11 mouse cellular contexts compared by ENCODE assay signal in genomic region chr9:15512918-15513317, GRCm38 (mm10). TPM values are rescaled to one million over a fixed set of nuclear protein-coding genes. Genes with fewer than 3 reads are reported as not detected.
DNase-seq lines count a peak whose midpoint lies in the region; ATAC-seq lines count a peak whose summit lies in the region.
"Had no signal": no experiment of that assay in that cellular context is flagged by ENCODE, and none has a peak within 500 bp of the region (broad histone marks: within the 10 kb centered on the region; RNA-seq: fewer than 3 reads in every experiment).

No protein-coding gene starts in this region.

- WGBS in heart, embryonic 14.5 days: 12% methylated on average over 7 of the region's 7 CpGs
- 54% methylated on average over 7 of the region's 7 CpGs for WGBS in midbrain, embryonic 11.5 days
- WGBS in midbrain, embryonic 10.5 days: 61% methylated on average over 7 of the region's 7 CpGs

- no peak overlapping the region for H3K4me3 ChIP-seq in heart, embryonic 14.5 days (ENCODE audit: control insufficient read depth in 1 of 2, insufficient read depth in 1 of 2, low read depth in 1 of 2, low read length in 2 of 2)
- H3K4me3 ChIP-seq in midbrain, embryonic 11.5 days (ENCODE audit: low read depth, low read length): no peak overlapping the region
- no peak overlapping the region for H3K4me3 ChIP-seq in midbrain, embryonic 10.5 days
- H3K4me3 ChIP-seq: forebrain, embryonic 13.5 days had no signal

- intact Hi-C loops in heart, postnatal 14 days (cut with DNase I): no loop called here

- peak; percentile 63; the same call in 1 of the 2 replicates for ATAC-seq in heart, embryonic 14.5 days (ENCODE audit: insufficient number of reproducible peaks, insufficient read depth, low FRiP score, low read depth)
- ATAC-seq in midbrain, embryonic 11.5 days (ENCODE audit: low FRiP score): no peak
- ATAC-seq in erythroid progenitor cell, adult 5-6 weeks (replicated peaks; ENCODE audit: low FRiP score, poor library complexity, severe bottlenecking): no peak
- ATAC-seq: forebrain, embryonic 13.5 days had no signal

- no peaks in the 10 kb centered on the region for H3K9me3 ChIP-seq in heart, embryonic 14.5 days (ENCODE audit: control insufficient read depth, low read length)
- no peaks in the 10 kb centered on the region for H3K9me3 ChIP-seq in midbrain, embryonic 11.5 days (ENCODE audit: control insufficient read depth, low read length)
- H3K9me3 ChIP-seq in midbrain, embryonic 10.5 days (replicated peaks): no peaks in the 10 kb centered on the region
- H3K9me3 ChIP-seq: forebrain, embryonic 13.5 days had no signal

- H3K4me1 ChIP-seq in heart, embryonic 14.5 days (ENCODE audit: control insufficient read depth in 2 of 2, insufficient read depth in 2 of 2, low read length in 2 of 2): peaks cover 25 to 45% of the 10 kb centered on the region in 2 experiments
- H3K4me1 ChIP-seq in midbrain, embryonic 11.5 days (ENCODE audit: control insufficient read depth, insufficient read depth, low read length): no peaks in the 10 kb centered on the region; the same call in 1 of the 2 replicates
- H3K4me1 ChIP-seq in midbrain, embryonic 10.5 days: peaks cover 24% of the 10 kb centered on the region

- H3K27ac ChIP-seq in heart, embryonic 14.5 days (replicated peaks in 1 of 2; ENCODE audit: control insufficient read depth in 1 of 2, insufficient read depth in 1 of 2, low read depth in 2 of 2, low read length in 2 of 2): peak overlapping the region; percentile 64 to 67
- H3K27ac ChIP-seq in midbrain, embryonic 11.5 days (ENCODE audit: low read depth, low read length): no peak overlapping the region
- H3K27ac ChIP-seq in midbrain, embryonic 10.5 days (replicated peaks): no peak overlapping the region
- H3K27ac ChIP-seq: forebrain, embryonic 13.5 days had no signal

- no peak for DNase-seq in heart, postnatal 14 days
- DNase-seq in midbrain, embryonic 11.5 days (ENCODE audit: low spot score, missing footprints): peak; percentile 75
- no peak for DNase-seq in midbrain, embryonic 10.5 days (ENCODE audit: low spot score)
- DNase-seq in kidney, postnatal 14 days: peak; percentile 64
- no peak for DNase-seq in Muller cell, postnatal 12 days (ENCODE audit: inconsistent ontology term)
- no peak for DNase-seq in spleen, postnatal 36 days (ENCODE audit: low spot score in 2 of 2)
- DNase-seq: gastrocnemius, postnatal 14 days; retina, postnatal 1 day had no signal

- H3K36me3 ChIP-seq in heart, embryonic 14.5 days (ENCODE audit: control insufficient read depth, insufficient read depth, low read length): no peaks in the 10 kb centered on the region
- H3K36me3 ChIP-seq in midbrain, embryonic 11.5 days (ENCODE audit: control insufficient read depth, insufficient read depth, low read length): no peaks in the 10 kb centered on the region
- H3K36me3 ChIP-seq in midbrain, embryonic 10.5 days: no peaks in the 10 kb centered on the region

- no peak overlapping the region for H3K9ac ChIP-seq in heart, embryonic 14.5 days (ENCODE audit: low read length)
- H3K9ac ChIP-seq in midbrain, embryonic 11.5 days (ENCODE audit: low read length): no peak overlapping the region
- H3K9ac ChIP-seq: forebrain, embryonic 13.5 days had no signal

- H3K27me3 ChIP-seq in heart, embryonic 14.5 days (ENCODE audit: control insufficient read depth, insufficient read depth, low read length): no peaks in the 10 kb centered on the region
- H3K27me3 ChIP-seq in midbrain, embryonic 11.5 days (ENCODE audit: control insufficient read depth, insufficient read depth, low read length): no peaks in the 10 kb centered on the region
- no peaks in the 10 kb centered on the region for H3K27me3 ChIP-seq in midbrain, embryonic 10.5 days (ENCODE audit: low read depth, poor library complexity, severe bottlenecking)
- H3K27me3 ChIP-seq: forebrain, embryonic 13.5 days had no signal

- H3K4me2 ChIP-seq in heart, embryonic 14.5 days (ENCODE audit: low read length): peak overlapping the region; percentile 37
- H3K4me2 ChIP-seq in midbrain, embryonic 11.5 days: no peak overlapping the region
- H3K4me2 ChIP-seq: forebrain, embryonic 13.5 days had no signal

RNA-seq across cellular contexts. Expression of gene Smco4, which starts 19.7 kb away (rescaled TPM):
- 2.1 and 2.8 TPM in 2 replicates for polyA plus RNA-seq in heart, embryonic 14.5 days (2014; fragmentation: Nextera tagmentation; extraction: Ambion mirVana)
- 10 to 100 TPM; 20.7 to 21.2 TPM for total RNA-seq in heart, postnatal 14 days (2021)
- 3.0 and 3.7 TPM in 2 replicates for polyA plus RNA-seq in midbrain, embryonic 11.5 days (2014; fragmentation: Nextera tagmentation; extraction: Ambion mirVana)
- 1.3 and 2.2 TPM in 2 replicates for polyA plus RNA-seq in midbrain, embryonic 10.5 days (2016; fragmentation: Nextera tagmentation; extraction: Ambion mirVana)
- total RNA-seq in erythroid progenitor cell, adult 5-6 weeks (2015; ENCODE audit: low replicate concordance): 3.6 and 9.6 TPM in 2 replicates
- total RNA-seq in erythroid progenitor cell, adult 5-6 weeks (2017; ENCODE audit: low replicate concordance): 0.23 and 0.39 TPM in 2 replicates

Comparison
In these comparisons a context has a peak if more than half of its experiments do, and no peak if none do; other contexts are left out.
1. DNase-seq: peak in midbrain, embryonic 11.5 days (single experiment) and kidney, postnatal 14 days (single experiment); none in heart, postnatal 14 days (0 of 2), midbrain, embryonic 10.5 days (single experiment), Muller cell, postnatal 12 days (single experiment) and spleen, postnatal 36 days (0 of 2).
2. H3K27ac ChIP-seq: peak in heart, embryonic 14.5 days (2 of 2); none in midbrain, embryonic 11.5 days (single experiment) and midbrain, embryonic 10.5 days (single experiment).